Mouse (Mus musculus) limb, embryonic 13.5 days (tissue): ENCODE data around the gene Plekhj1. TPM values are rescaled to one million over a fixed set of nuclear protein-coding genes. Genes with fewer than 3 reads are reported as not detected.

Experiments used
- ATAC-seq: fragments of 200-750 bp; cut with Nextera tagmentation; 2 replicates; pipeline ENCODE4 v1.8.0; 2017; ENCODE audit warnings: low read depth, moderate number of reproducible peaks, moderate TSS enrichment; ENCODE audit not compliant: low FRiP score
- H3K27ac ChIP-seq: fragments of 300-500 bp; sonication (generic); 2 replicates; pipeline ENCODE4 v1.5.1; 2015; ENCODE audit warnings: inconsistent platforms, mild to moderate bottlenecking, moderate library complexity
- H3K27me3 ChIP-seq: fragments of 300-500 bp; sonication (generic); 2 replicates; pipeline ENCODE4 v1.6.1; 2015; ENCODE audit warnings: mild to moderate bottlenecking, inconsistent platforms
- H3K36me3 ChIP-seq: fragments of 300-500 bp; sonication (generic); 2 replicates; pipeline ENCODE4 v1.6.1; 2015; ENCODE audit warnings: inconsistent platforms, mild to moderate bottlenecking, moderate library complexity
- H3K4me1 ChIP-seq: fragments of 300-500 bp; sonication (generic); 2 replicates; pipeline ENCODE4 v1.6.1; 2015; ENCODE audit warnings: inconsistent platforms
- H3K4me2 ChIP-seq: fragments of 300-500 bp; sonication (generic); replicated peaks from 2 replicates; pipeline ENCODE4 v1.6.1; 2015; ENCODE audit warnings: inconsistent platforms, mild to moderate bottlenecking, moderate library complexity
- H3K4me3 ChIP-seq: fragments of 300-500 bp; sonication (generic); 2 replicates; pipeline ENCODE4 v1.5.1; 2015; ENCODE audit warnings: moderate library complexity, mild to moderate bottlenecking, inconsistent platforms
- H3K9ac ChIP-seq: fragments of 300-500 bp; sonication (generic); 2 replicates; pipeline ENCODE4 v1.6.1; 2015; ENCODE audit warnings: mild to moderate bottlenecking, inconsistent platforms
- H3K9me3 ChIP-seq: fragments of 300-500 bp; sonication (generic); 2 replicates; pipeline ENCODE4 v1.6.1; 2016; ENCODE audit warnings: inconsistent platforms
- WGBS: fragments of 180-500 bp; shearing (Covaris S2); methylation state at CpG from one replicate; pipeline ENCODE4 v1.1.7; 2015; 5-methylcytosine and 5-hydroxymethylcytosine counted together
- polyA plus RNA-seq: library from polyadenylated mRNA; unstranded; fragments of >200 nt; fragmentation: Nextera tagmentation; extraction: Ambion mirVana; gene quantifications from 2 replicates; pipeline ENCODE4 v1.2.1, GENCODE M21; 2015

The Plekhj1 gene
- polyA plus RNA-seq, 1 experiment from 2014 or later: 127 TPM

DNA sequence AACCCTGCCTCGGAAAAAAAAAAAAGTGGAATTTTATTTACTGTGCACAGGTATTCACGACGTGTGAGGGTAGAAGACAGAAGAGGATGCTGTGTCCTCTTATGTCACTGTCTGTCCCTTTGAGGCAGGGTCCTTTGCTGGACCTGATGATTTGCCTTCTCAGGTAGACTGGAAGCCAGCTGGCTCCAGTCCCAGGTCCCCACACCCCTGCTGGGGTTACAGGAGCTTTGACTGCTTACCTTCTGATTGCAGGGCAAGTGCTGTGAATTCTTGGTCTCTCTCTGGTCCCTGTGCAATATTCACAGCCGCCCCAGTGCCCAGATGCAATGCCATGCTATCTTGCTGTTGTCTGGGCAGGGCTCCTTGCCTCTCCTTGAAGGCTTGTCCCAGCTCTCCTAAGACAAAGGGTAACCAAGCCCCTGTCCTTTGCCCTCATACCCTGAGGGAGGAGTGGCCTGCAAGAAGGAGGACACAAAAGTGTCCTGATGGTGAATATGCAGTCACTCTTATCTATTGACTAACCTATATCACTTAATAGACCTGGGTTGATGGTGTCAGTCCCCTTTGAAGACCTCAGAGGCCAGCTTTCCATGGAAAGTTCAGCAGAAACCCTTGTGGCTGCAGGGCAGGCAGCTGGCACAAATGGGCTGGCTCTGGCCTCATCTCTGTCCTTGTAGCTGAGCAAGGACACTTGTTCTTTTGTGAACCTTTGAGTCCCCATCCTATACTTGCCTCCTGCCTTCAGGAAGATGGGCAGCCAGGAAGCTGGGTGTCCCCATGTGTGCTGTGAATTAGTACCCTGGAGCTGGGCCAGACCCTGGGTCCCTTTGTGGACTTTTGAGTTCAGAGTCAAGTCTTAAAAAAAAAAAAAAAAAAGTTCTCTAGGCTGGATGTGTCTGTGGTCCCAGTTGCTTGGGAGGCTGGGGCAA lies 37.6 kb downstream of the Plekhj1 start:
- no peak for ATAC-seq
- Histone ChIP-seq H3K36me3 (peaks cover 20% of the 10 kb centered on the region), H3K9me3 (no peaks in the 10 kb centered on the region), H3K27ac (no peak overlapping the region), H3K4me1 (peaks cover 41% of the 10 kb centered on the region), H3K27me3 (no peaks in the 10 kb centered on the region), H3K4me3 (no peak overlapping the region), H3K4me2 (no peak overlapping the region), H3K9ac (no peak overlapping the region; the same call in 1 of the 2 replicates)
- 82% methylated on average over 4 of the region's 4 CpGs for WGBS

DNA sequence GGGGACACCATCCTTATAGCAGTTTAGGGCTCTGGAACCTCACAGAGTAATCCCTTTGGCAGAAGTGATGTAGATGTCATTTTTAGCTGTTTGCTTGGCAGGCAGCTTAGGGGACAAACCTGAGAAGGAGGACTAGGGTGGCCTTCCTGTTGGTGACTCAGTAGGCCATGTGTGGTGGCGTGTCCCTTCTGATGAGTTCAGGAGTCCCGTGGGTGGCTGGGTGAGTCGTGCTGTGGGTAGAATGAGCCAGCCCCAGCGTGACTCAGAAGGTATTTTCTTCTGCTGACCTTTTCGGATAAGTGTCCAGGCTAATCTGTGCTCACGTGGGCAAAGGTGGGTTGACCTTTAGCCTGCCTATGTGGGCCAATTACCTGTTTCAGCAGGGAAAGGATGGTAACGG lies 39.8 kb downstream of the Plekhj1 start:
- Histone ChIP-seq H3K4me3 (no peak overlapping the region), H3K27ac (no peak overlapping the region), H3K4me2 (no peak overlapping the region), H3K36me3 (peaks cover 3% of the 10 kb centered on the region; the same call in 1 of the 2 replicates), H3K9ac (no peak overlapping the region; the same call in 1 of the 2 replicates), H3K27me3 (no peaks in the 10 kb centered on the region), H3K4me1 (peaks cover 43% of the 10 kb centered on the region), H3K9me3 (no peaks in the 10 kb centered on the region)
- no peak for ATAC-seq
- 88% methylated on average over 7 of the region's 7 CpGs for WGBS

DNA sequence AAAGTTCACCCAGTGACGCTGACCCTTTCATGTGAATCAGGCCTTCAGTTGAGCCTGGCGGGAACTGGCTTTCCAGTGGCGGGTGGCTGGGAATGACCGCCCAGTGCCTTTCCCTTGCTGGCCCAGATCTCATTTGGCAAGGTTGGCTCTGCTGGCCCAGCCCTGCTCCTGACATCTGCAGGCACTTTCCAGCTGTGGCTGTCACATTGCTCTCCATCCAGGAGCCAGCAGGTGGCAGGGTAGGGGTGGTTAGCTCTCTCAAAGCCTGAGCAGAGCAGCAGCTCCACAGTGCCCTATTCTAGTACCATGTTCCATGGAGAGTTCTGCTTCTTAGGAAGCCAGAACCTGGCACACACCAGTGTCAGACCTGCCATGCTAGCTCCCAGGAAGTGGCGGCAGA lies 40.7 kb downstream of the Plekhj1 start:
- Histone ChIP-seq H3K27me3 (no peaks in the 10 kb centered on the region), H3K9me3 (no peaks in the 10 kb centered on the region), H3K9ac (no peak overlapping the region), H3K4me1 (peaks cover 43% of the 10 kb centered on the region), H3K36me3 (peaks cover under 1% of the 10 kb centered on the region; the same call in 1 of the 2 replicates), H3K4me2 (peak overlapping the region; percentile 97), H3K27ac (no peak overlapping the region), H3K4me3 (peak overlapping the region; percentile 92; the same call in 1 of the 2 replicates)
- peak; percentile 28; the same call in 1 of the 2 replicates for ATAC-seq
- whole genome bisulfite sequencing: 21% methylated on average over 5 of the region's 5 CpGs

DNA sequence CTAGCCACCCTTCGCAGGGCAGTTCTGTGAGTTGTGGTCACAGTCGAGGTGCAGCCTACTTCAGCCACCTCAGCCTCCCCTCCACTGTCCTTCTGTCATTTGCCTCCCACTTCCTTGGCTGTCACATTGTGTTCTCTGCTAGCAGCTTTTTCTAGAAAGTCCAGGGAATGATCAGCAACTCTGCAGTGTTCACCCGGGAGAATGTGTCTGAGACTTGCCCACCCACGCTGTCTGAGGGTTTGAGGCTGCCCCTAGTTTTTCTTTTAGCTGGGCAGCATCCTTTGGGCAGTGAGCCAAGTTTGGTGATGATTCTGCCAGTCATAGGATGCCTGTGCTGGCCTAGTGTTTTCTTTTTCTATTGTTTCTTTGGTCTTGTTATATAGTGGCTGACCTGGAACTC lies 41.5 kb downstream of the Plekhj1 start:
- no peaks in the 10 kb centered on the region for H3K36me3 ChIP-seq
- ATAC-seq: no peak
- H3K27ac ChIP-seq: no peak overlapping the region
- no peaks in the 10 kb centered on the region for H3K27me3 ChIP-seq
- peak overlapping the region; percentile 97 for H3K4me2 ChIP-seq
- peaks cover 51% of the 10 kb centered on the region for H3K4me1 ChIP-seq
- 75% methylated on average over 4 of the region's 4 CpGs for WGBS
- peak overlapping the region; percentile 97 for H3K9ac ChIP-seq
- H3K4me3 ChIP-seq: peak overlapping the region; percentile 92
- H3K9me3 ChIP-seq: no peaks in the 10 kb centered on the region

DNA sequence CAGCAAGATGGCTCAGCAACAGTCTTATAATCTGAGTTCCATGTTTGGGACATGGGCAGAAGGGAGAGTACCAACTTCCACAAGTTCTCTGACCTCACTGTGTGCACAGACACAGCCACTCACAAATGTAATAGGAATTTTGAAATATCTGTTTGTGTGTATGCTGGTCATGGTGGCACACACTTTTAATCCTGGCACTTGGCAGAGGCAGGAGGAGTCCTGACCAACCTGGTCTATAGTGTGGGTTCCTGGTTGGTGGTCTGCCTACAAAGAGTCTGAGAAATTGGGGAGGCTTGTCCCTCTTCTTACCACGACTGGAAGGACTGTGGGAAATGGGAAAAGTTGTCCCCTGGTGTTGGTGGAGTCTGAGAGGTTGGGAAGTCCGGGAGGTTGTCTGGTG lies 41.9 kb downstream of the Plekhj1 start:
- H3K4me2 ChIP-seq: peak overlapping the region; percentile 97
- WGBS: 65% methylated on average over 2 of the region's 2 CpGs
- H3K4me1 ChIP-seq: peaks cover 51% of the 10 kb centered on the region
- H3K4me3 ChIP-seq: peak overlapping the region; percentile 92
- H3K27ac ChIP-seq: no peak overlapping the region
- no peak for ATAC-seq
- H3K9ac ChIP-seq: peak overlapping the region; percentile 97
- no peaks in the 10 kb centered on the region for H3K27me3 ChIP-seq
- no peaks in the 10 kb centered on the region for H3K9me3 ChIP-seq
- no peaks in the 10 kb centered on the region for H3K36me3 ChIP-seq

DNA sequence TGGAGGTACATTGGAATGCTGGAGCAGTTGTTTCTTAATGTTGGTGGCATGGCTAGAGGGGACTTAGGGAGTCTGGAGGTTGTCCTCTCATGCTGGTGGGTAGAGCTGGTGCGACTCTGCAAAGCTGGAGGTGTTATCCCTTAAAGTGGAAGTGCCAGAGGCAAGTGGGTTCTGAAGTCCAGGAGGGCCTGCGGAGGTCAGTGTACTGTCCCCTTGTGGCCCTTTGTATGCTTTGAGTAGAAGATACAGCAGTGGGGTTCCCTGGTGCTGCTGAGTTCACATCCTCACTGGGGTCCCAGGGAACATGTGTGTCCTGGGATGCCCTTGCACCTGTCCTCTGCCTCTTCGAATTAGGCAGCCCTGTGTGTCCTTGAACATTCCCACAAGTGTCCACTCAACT lies 42.3 kb downstream of the Plekhj1 start:
- Histone ChIP-seq H3K27me3 (no peaks in the 10 kb centered on the region), H3K36me3 (no peaks in the 10 kb centered on the region), H3K4me1 (peaks cover 50% of the 10 kb centered on the region), H3K4me2 (peak overlapping the region; percentile 97), H3K4me3 (peak overlapping the region; percentile 92), H3K9ac (peak overlapping the region; percentile 97), H3K27ac (no peak overlapping the region), H3K9me3 (no peaks in the 10 kb centered on the region)
- WGBS: 27% methylated on average over 3 of the region's 3 CpGs
- ATAC-seq: no peak

DNA sequence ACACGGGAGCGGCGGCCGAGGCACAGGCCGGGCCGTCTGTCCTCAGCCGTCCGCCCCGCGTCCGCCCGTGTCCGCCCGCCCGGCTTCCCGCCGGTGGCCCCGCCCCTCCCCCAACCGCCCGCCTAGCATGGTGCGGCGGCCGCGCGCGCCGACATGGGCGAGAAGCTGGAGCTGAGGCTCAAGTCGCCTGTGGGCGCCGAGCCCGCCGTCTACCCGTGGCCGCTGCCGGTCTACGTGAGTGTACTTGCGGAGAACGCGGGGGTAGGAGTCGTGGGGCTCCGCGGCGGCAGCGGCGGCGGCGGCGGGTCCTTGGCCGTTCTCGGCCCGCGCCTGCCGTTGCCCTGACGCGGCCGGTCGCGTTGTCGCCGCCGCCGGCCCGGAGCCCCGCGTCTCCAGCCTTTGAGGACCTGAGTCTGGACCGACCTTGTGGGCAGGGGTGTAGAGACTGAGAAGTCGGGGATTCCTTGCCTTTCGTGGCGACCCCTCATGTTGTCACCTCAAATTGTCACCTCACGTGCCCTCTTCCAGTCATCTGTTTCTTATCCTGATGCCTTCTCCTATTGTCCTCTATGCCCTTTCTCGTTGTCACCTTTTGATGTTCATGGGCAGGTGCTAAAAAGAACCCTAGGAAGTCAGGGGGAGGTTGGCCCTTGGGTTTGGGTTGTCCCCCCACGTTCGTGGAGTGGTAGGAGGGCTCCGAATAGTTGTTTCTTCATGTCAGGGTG lies 43.0 kb downstream of the Plekhj1 start:
- Histone ChIP-seq H3K4me2 (peak overlapping the region; percentile 97), H3K27me3 (no peaks in the 10 kb centered on the region), H3K4me1 (peaks cover 44% of the 10 kb centered on the region), H3K9ac (peak overlapping the region; percentile 97), H3K9me3 (no peaks in the 10 kb centered on the region), H3K4me3 (peak overlapping the region; percentile 92), H3K36me3 (no peaks in the 10 kb centered on the region), H3K27ac (peak overlapping the region; percentile 55; the same call in 1 of the 2 replicates)
- no peak; the same call in 1 of the 2 replicates for ATAC-seq
- WGBS: under 1% methylated on average over 60 of the region's 75 CpGs

DNA sequence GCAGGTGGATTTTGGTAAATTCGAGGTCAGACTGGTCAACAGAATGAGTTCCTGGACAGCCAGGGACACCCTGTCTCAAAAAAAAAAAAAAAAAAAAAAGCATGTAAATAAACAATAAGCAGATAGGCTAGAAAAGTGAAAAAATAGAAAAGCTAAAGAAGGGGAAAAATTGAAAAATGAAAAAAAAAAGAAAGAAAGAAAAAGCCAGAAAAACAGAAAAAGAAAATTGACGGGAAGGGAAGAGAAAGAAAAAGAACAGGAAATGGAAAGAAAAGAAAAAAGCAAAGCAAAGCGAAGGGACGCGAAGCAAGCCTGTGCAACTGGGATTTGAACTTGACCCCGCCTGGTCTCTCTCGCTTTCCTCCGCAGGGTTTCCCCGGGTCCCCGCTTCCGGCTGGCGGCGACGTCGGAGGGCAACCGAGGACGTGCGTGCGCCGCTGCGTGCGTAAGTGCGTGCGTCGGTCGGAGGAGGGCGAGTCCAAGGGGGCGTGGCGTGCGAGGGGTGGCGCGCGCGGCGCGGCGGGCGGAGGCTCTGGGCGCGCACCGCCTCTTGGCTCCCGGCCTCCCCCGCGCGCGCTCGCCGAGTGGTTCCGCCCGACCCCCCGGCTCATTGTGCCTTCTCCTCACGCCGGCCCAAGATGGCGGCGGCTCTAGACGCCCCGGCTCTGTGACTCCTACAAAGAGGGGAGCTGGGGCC lies 43.7 kb downstream of the Plekhj1 start, which contains the start of gene Dot1l:
Dot1l (plus strand) TSS at position 613 of the 697 bp plus-strand sequence.
- ATAC-seq: peak; percentile 88
- peak within 1 kb of the TSS; percentile 97 for H3K4me2 ChIP-seq
- peak within 1 kb of the TSS; percentile 55; the same call in 1 of the 2 replicates for H3K27ac ChIP-seq
- peak within 1 kb of the TSS; percentile 97 for H3K9ac ChIP-seq
- no peaks in the 10 kb centered on the region for H3K36me3 ChIP-seq
- H3K27me3 ChIP-seq: no peaks in the 10 kb centered on the region
- peak within 1 kb of the TSS; percentile 92 for H3K4me3 ChIP-seq
- no peaks in the 10 kb centered on the region for H3K9me3 ChIP-seq
- WGBS: under 1% methylated on average over 53 of the region's 57 CpGs
- H3K4me1 ChIP-seq: peaks cover 44% of the 10 kb centered on the region

DNA sequence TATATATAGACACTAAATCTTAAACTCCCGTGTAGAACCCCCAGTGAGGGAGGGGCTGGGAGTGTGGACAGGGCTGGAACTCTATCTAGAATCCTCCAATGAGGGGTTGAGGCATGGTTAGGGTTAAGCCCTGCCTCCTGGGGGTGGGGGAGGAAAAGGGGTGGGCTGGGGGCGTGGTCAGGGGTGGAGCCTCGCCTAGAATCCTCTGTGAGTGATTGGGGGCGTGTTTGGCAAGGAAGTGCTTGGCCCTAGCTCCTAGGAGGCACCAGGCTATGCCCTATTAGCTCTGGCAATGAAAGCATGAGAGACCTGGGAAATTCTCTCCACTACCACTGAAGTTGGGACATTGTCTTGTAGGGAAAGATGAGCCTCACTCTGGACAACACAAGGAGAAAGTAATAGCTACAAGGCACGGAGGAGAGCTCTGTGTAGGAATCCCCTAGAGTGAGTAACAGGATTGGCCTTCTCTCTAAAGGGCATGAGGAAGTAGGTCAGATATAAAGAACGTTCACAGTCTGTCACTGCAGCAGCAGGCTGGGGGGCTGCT lies 46.3 kb downstream of the Plekhj1 start:
- H3K27ac ChIP-seq: 0 out of 2 replicates have a peak overlapping the region, but pooled peaks have one; percentile 40
- 0 out of 2 replicates have a peak overlapping the region, but pooled peaks have one; percentile 39 for H3K9ac ChIP-seq

DNA sequence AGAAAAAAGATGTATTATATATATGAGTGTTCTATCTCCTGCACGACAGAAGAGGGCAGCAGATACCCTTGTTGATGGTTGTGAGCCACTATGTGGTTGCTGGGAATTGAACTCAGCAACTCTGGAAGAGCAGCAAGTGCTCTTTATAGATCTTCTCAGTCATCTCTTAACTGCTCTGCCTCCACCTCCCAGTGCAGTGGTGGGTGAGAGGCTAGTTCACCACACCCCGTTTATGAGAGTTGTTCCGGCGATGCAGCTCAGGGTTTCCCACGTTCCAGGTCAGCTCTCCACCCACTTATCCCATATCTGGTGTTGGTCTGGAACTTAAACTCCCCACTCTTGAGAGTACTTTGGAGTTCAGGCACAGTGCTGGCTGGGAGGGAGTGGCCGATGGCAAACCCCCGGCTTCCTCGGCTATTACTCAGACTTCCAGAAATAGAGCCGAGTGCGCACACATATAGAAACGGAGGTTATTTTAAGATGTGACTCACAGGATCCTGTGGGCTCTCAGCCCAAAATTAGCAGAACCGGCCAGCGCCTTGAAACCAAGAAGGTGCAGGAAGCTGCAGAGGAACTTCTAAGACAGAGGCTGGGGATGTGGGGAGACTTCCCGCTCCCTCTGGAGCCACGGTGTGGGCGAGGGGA lies 47.1 kb downstream of the Plekhj1 start:
- 11% methylated on average over 16 of the region's 16 CpGs for WGBS
- ATAC-seq: no peak
- no peaks in the 10 kb centered on the region for H3K36me3 ChIP-seq
- H3K4me3 ChIP-seq: peak overlapping the region; percentile 25
- H3K4me2 ChIP-seq: peak overlapping the region; percentile 50
- 0 out of 2 replicates have a peak overlapping the region, but pooled peaks have one; percentile 39 for H3K9ac ChIP-seq
- H3K27ac ChIP-seq: peak overlapping the region; percentile 40; the same call in 1 of the 2 replicates
- H3K27me3 ChIP-seq: no peaks in the 10 kb centered on the region
- peaks cover 22% of the 10 kb centered on the region for H3K4me1 ChIP-seq
- no peaks in the 10 kb centered on the region for H3K9me3 ChIP-seq

More for the DNA sequence above, 46.3 kb downstream of the Plekhj1 start:
- Histone ChIP-seq H3K9me3 (no peaks in the 10 kb centered on the region), H3K4me3 (peak overlapping the region; percentile 25; the same call in 1 of the 2 replicates), H3K4me2 (peak overlapping the region; percentile 50), H3K27me3 (no peaks in the 10 kb centered on the region), H3K4me1 (peaks cover 30% of the 10 kb centered on the region), H3K36me3 (no peaks in the 10 kb centered on the region)
- no peak for ATAC-seq
- 7% methylated on average over 6 of the region's 6 CpGs for WGBS

DNA sequence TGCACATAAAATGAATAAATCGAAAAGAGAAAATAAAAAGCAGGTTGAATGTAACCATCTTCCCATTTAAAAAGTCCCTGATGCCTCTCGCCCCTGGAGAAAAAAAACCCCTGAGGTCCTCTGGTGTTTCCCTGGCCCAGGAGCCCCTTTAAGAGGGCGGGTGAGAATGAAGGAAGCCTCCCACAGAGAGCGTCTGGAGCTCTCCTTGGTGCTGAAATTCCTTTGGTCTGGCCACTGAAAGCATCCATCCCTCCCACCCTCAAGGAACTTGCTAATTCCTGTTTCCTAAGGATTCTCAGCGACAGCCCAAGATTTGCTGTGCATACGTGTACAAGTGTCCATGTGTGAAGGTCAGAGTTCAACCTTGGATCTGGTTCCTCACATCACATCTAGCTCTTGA lies 49.8 kb downstream of the Plekhj1 start:
- ATAC-seq: no peak
- Histone ChIP-seq H3K27ac (no peak overlapping the region), H3K36me3 (no peaks in the 10 kb centered on the region), H3K4me2 (no peak overlapping the region), H3K4me1 (peaks cover 15% of the 10 kb centered on the region), H3K27me3 (no peaks in the 10 kb centered on the region), H3K4me3 (no peak overlapping the region), H3K9me3 (no peaks in the 10 kb centered on the region), H3K9ac (no peak overlapping the region)
- WGBS: 8% methylated on average over 6 of the region's 6 CpGs
